Mouse (Mus musculus) midbrain, embryonic 15.5 days (tissue): ENCODE measurements around the gene Sufu. TPM values are rescaled to one million over a fixed set of nuclear protein-coding genes. Genes with fewer than 3 reads are reported as not detected.
A peak's percentile ranks its signal among the peaks of the same experiment; 100 is the strongest.

Experiments
- ATAC-seq: fragments of 200-750 bp; cut with Nextera tagmentation; replicated peaks from 2 replicates; pipeline ENCODE4 v1.8.0; 2017; ENCODE audit warnings: moderate TSS enrichment
- H3K27ac ChIP-seq: fragments of 300-500 bp; sonication (generic); 2 replicates; pipeline ENCODE4 v1.5.1; 2015; ENCODE audit warnings: mild to moderate bottlenecking, inconsistent platforms
- H3K27me3 ChIP-seq: fragments of 300-500 bp; sonication (generic); replicated peaks from 2 replicates; pipeline ENCODE4 v1.6.1; 2015; ENCODE audit warnings: inconsistent platforms
- H3K36me3 ChIP-seq: fragments of 300-500 bp; sonication (generic); replicated peaks from 2 replicates; pipeline ENCODE4 v1.6.1; 2015; ENCODE audit warnings: inconsistent platforms
- H3K4me1 ChIP-seq: fragments of 300-500 bp; sonication (generic); 2 replicates; pipeline ENCODE4 v1.6.1; 2015; ENCODE audit warnings: inconsistent platforms
- H3K4me2 ChIP-seq: fragments of 300-500 bp; sonication (generic); 2 replicates; pipeline ENCODE4 v1.6.1; 2015; ENCODE audit warnings: inconsistent platforms, mild to moderate bottlenecking, moderate library complexity
- H3K4me3 ChIP-seq: fragments of 300-500 bp; sonication (generic); 2 replicates; pipeline ENCODE4 v1.5.1; 2015; ENCODE audit warnings: mild to moderate bottlenecking, inconsistent platforms
- H3K9ac ChIP-seq: fragments of 300-500 bp; sonication (generic); 2 replicates; pipeline ENCODE4 v1.6.1; 2015; ENCODE audit warnings: mild to moderate bottlenecking, inconsistent platforms
- H3K9me3 ChIP-seq: fragments of 300-500 bp; sonication (generic); 2 replicates; pipeline ENCODE4 v1.6.1; 2016; ENCODE audit warnings: inconsistent platforms
- WGBS: fragments of 180-500 bp; shearing (Covaris S2); methylation state at CpG from one replicate; pipeline ENCODE4 v1.1.7; 2015; ENCODE audit warnings: mixed read lengths; 5-methylcytosine and 5-hydroxymethylcytosine counted together
- polyA plus RNA-seq: library from polyadenylated mRNA; unstranded; fragments of >200 nt; fragmentation: Nextera tagmentation; extraction: Ambion mirVana; gene quantifications from 2 replicates; pipeline ENCODE4 v1.2.1, GENCODE M21; 2015

Gene Sufu
- 24.2 and 24.4 TPM in 2 replicates for polyA plus RNA-seq

- no peaks in the 10 kb centered on the region for H3K27me3 ChIP-seq
- H3K4me3 ChIP-seq: peak within 1 kb of the TSS; percentile 76
- H3K9ac ChIP-seq: peak within 1 kb of the TSS; percentile 90
- ATAC-seq: peak; percentile 85
- WGBS: under 1% methylated on average over 57 of the region's 57 CpGs
- peak within 1 kb of the TSS; percentile 80 for H3K4me2 ChIP-seq
- peak within 1 kb of the TSS; percentile 86 for H3K27ac ChIP-seq
- H3K4me1 ChIP-seq: peaks cover 50% of the 10 kb centered on the region
- H3K36me3 ChIP-seq: peaks cover 2% of the 10 kb centered on the region; the same call in 1 of the 2 replicates
- H3K9me3 ChIP-seq: no peaks in the 10 kb centered on the region
Measured at GRCm38 (mm10) chr19:46396686-46397435, at the start of gene Sufu. TSS of gene Sufu (plus strand) at chr19:46396896.

- no peaks in the 10 kb centered on the region for H3K9me3 ChIP-seq
- no peak overlapping the region for H3K4me2 ChIP-seq
- 0 out of 2 replicates have a peak, but pooled peaks cover 5% of the 10 kb centered on the region for H3K27me3 ChIP-seq
- WGBS: 100% methylated on average over 1 of the region's 1 CpGs
- H3K9ac ChIP-seq: no peak overlapping the region
- H3K27ac ChIP-seq: no peak overlapping the region
- H3K4me1 ChIP-seq: peaks cover 20% of the 10 kb centered on the region
- no peak for ATAC-seq
- H3K36me3 ChIP-seq: no peaks in the 10 kb centered on the region
- H3K4me3 ChIP-seq: no peak overlapping the region
Measured at GRCm38 (mm10) chr19:46347146-46347545, 49.5 kb upstream of the Sufu start.

GRCm38 (mm10) chr19:46347936-46348668 is 48.6 kb upstream of the Sufu start:
- Histone ChIP-seq H3K9me3 (no peaks in the 10 kb centered on the region), H3K9ac (peak overlapping the region; percentile 82), H3K36me3 (no peaks in the 10 kb centered on the region), H3K4me1 (peaks cover 20% of the 10 kb centered on the region), H3K4me3 (peak overlapping the region; percentile 67), H3K4me2 (peak overlapping the region; percentile 65), H3K27me3 (0 out of 2 replicates have a peak, but pooled peaks cover 5% of the 10 kb centered on the region), H3K27ac (peak overlapping the region; percentile 91)
- peak; percentile 15; the same call in 1 of the 2 replicates for ATAC-seq
- WGBS: 27% methylated on average over 14 of the region's 14 CpGs

DNA sequence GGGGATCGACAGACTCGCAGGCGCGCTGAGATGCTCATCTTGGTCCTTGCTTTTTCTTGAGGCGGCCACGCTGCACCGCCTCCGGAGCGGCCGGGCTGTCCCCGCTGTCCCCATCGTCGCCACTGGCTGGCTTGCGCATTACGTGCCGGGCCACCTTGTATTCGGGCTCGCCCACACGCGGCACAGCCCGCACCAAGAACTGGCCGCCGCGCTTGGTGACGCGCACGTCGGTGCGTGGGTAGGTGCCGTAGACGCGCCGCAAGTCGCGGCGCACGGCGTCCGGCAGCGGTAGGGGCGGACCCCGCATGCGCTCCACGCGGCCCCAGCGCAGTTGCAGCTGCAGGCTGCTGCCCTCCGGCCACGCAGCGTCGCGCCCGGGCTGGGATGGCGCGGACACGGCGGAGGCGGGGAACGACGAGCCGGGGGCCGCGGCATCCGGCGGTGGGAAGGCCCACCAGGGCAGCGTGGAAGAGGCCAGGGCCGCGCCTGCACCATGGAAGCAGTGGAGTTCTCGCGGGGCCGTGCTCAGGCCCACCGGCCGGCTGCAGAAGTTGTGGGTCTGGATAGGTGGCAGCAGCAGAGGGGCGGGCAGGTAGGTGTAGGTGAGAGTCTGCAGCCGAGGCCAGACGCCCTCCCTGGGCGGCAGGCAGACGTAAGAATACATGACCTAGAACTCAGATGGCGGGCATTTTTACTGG is 47.8 kb upstream of the Sufu start:
- Histone ChIP-seq H3K4me3 (peak overlapping the region; percentile 67), H3K9me3 (no peaks in the 10 kb centered on the region), H3K9ac (peak overlapping the region; percentile 82), H3K4me1 (peaks cover 20% of the 10 kb centered on the region), H3K27me3 (0 out of 2 replicates have a peak, but pooled peaks cover 5% of the 10 kb centered on the region), H3K4me2 (peak overlapping the region; percentile 65), H3K27ac (peak overlapping the region; percentile 91), H3K36me3 (no peaks in the 10 kb centered on the region)
- peak; percentile 96 for ATAC-seq
- WGBS: under 1% methylated on average over 71 of the region's 78 CpGs

DNA sequence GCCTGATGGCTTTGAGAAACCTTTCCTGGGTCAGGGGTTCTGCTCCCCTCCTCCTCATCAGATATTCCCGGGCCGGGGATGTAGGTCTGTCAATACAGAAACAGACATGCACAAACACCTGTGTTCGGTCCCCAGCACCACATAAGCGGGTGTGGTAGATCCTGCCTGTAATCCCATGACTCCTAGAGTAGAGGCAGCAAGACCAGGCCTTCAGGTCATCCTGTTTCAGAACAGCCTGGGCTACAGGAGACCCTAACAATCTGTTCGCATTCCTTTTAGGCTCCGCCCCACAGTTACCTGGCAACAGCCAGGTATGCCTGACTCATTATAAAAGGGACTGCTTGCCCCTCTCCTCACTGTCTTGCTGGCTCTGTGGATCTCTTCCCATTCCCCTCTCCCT is 47.1 kb upstream of the Sufu start:
- ATAC-seq: peak; percentile 10
- Histone ChIP-seq H3K4me1 (peaks cover 20% of the 10 kb centered on the region), H3K27me3 (0 out of 2 replicates have a peak, but pooled peaks cover 5% of the 10 kb centered on the region), H3K4me2 (peak overlapping the region; percentile 65), H3K4me3 (peak overlapping the region; percentile 67), H3K9ac (peak overlapping the region; percentile 82), H3K9me3 (no peaks in the 10 kb centered on the region), H3K27ac (peak overlapping the region; percentile 91), H3K36me3 (no peaks in the 10 kb centered on the region)
- WGBS: 29% methylated on average over 6 of the region's 6 CpGs

GRCm38 (mm10) chr19:46350168-46350932 is 46.3 kb upstream of the Sufu start, which contains the start of gene 2310034G01Rik:
TSS of gene 2310034G01Rik (minus strand) at chr19:46350302.
- peak within 1 kb of the TSS; percentile 67 for H3K4me3 ChIP-seq
- WGBS: 64% methylated on average over 10 of the region's 10 CpGs

DNA sequence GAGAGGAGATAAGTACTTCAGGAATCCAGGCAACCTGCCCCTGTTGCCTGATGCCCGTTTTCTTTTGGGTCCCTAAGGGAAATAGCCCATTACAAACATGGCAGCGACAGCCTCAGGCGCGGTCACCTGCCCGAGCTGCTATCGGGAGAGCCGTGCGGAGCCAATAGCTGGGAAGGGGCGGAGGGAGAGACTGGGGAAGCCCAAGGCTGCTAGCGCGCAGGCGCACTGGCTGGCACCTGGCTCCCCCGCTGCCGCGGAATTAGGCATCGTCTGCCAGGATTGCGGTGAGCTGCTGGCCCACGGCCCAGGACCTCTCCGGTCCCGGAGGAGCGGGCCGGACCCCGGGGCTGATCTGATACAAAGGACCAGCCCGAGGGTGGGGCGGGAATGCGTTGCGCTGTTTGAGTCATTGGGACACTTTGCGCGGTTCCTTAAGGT is 40.0 kb upstream of the Sufu start:
- Histone ChIP-seq H3K27ac (peak overlapping the region; percentile 49), H3K27me3 (peaks cover 5% of the 10 kb centered on the region), H3K4me2 (peak overlapping the region; percentile 73), H3K9me3 (no peaks in the 10 kb centered on the region), H3K4me1 (peaks cover 15% of the 10 kb centered on the region), H3K36me3 (no peaks in the 10 kb centered on the region), H3K4me3 (peak overlapping the region; percentile 48), H3K9ac (peak overlapping the region; percentile 58)
- peak; percentile 94 for ATAC-seq
- under 1% methylated on average over 29 of the region's 29 CpGs for WGBS

More at GRCm38 (mm10) chr19:46350168-46350932, 46.3 kb upstream of the Sufu start, which contains the start of gene 2310034G01Rik:
- Histone ChIP-seq H3K9ac (peak within 1 kb of the TSS; percentile 82), H3K27me3 (0 out of 2 replicates have a peak, but pooled peaks cover 5% of the 10 kb centered on the region), H3K36me3 (no peaks in the 10 kb centered on the region), H3K9me3 (no peaks in the 10 kb centered on the region), H3K27ac (peak within 1 kb of the TSS; percentile 91), H3K4me2 (peak within 1 kb of the TSS; percentile 65), H3K4me1 (peaks cover 20% of the 10 kb centered on the region)
- no peak for ATAC-seq

GRCm38 (mm10) chr19:46357344-46358280 is 39.1 kb upstream of the Sufu start:
- peak overlapping the region; percentile 73 for H3K4me2 ChIP-seq
- H3K27ac ChIP-seq: no peak overlapping the region
- no peaks in the 10 kb centered on the region for H3K9me3 ChIP-seq
- peak overlapping the region; percentile 58 for H3K9ac ChIP-seq
- no peaks in the 10 kb centered on the region for H3K36me3 ChIP-seq
- peaks cover 5% of the 10 kb centered on the region for H3K27me3 ChIP-seq
- peaks cover 15% of the 10 kb centered on the region for H3K4me1 ChIP-seq
- no peak for ATAC-seq
- H3K4me3 ChIP-seq: peak overlapping the region; percentile 48
- 20% methylated on average over 25 of the region's 25 CpGs for WGBS

DNA sequence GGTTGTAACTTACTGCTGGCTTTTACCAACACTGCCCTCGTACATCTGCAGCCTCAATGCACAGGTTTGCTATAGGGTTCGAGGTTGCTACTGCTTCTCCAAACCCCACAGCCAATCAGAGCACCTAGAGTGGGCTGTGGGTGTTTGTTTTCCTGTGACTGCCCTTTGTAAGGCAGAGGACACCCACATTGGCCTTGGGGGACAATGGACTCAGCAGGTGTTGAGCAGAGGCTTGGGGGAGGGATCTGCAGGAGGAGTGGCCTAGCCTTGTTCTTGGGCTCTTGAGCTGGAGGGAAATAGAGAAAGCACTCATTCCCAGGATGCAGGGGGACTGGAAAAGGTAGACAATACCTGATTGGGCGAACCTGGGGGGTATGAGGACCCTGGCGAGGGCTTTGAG is 38.3 kb upstream of the Sufu start:
- no peaks in the 10 kb centered on the region for H3K9me3 ChIP-seq
- H3K4me1 ChIP-seq: peaks cover 15% of the 10 kb centered on the region
- H3K4me2 ChIP-seq: no peak overlapping the region
- ATAC-seq: no peak
- no peaks in the 10 kb centered on the region for H3K36me3 ChIP-seq
- no peak overlapping the region for H3K9ac ChIP-seq
- no peak overlapping the region for H3K27ac ChIP-seq
- WGBS: 67% methylated on average over 4 of the region's 4 CpGs
- H3K4me3 ChIP-seq: no peak overlapping the region
- peaks cover 5% of the 10 kb centered on the region for H3K27me3 ChIP-seq

DNA sequence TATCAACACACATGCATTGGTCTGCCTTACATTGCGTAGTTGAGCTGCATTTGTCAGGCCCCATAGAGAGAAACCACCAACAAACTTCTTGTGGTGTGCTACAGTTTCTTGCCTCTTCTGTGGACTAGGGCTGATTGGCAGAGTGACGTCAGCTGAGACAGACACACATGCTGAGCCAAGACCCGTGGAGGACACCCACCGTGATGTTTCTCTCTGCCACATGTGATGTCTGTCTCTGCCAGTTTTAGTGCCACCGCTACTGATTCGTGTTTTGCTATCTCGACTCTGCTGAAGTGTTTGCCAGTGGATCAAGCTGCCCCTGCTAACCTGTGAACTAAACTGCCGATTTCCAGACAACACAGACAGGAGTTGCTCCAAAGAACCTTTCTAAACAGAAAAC is 34.6 kb upstream of the Sufu start:
- Histone ChIP-seq H3K9me3 (no peaks in the 10 kb centered on the region), H3K4me1 (peaks cover 8% of the 10 kb centered on the region)
- no peak for ATAC-seq

More for the DNA sequence above, 34.6 kb upstream of the Sufu start:
- no peak overlapping the region for H3K4me3 ChIP-seq
- H3K4me2 ChIP-seq: no peak overlapping the region
- WGBS: 84% methylated on average over 8 of the region's 8 CpGs
- H3K9ac ChIP-seq: no peak overlapping the region
- no peaks in the 10 kb centered on the region for H3K36me3 ChIP-seq
- no peak overlapping the region for H3K27ac ChIP-seq
- peaks cover 5% of the 10 kb centered on the region for H3K27me3 ChIP-seq
